In the genomic region with DNA sequence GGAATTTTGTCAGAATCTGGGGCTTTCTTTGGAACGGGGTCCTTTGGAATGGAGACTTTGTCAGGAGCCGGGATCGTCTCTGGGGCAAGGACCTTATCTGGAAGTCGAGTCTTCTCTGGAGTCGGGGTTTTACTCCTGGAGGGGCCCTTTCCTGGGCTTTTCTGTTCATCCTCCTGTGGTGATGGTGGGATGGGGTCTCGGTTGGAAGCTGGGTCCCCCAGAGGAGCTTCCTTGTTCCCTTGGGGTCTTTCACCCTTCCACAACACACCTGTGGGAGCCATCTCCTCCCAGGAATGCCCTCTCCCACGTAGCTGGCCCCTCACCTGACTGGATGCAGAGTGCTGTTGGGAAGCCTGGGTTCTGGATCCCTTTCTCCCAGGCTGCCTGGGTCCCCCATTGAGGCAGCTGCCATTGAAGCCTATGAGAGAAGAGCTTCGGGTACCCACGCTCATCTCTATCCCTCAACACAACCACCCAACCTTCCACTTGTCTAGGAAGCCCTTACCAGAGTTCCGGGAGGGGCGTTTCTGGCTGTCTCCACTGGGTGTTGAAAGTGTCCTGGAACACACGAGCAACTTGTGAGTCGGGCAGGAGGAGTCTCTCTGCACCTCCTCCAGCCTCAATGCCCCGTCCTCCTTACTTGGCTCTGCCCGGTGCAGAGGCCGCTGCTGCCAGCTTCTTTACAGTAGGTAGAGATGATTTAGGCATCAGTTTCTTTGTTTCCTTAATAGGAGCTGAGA, we compare ENCODE assay signal across 23 mouse cellular contexts. TPM values are rescaled to one million over a fixed set of nuclear protein-coding genes. Genes with fewer than 3 reads are reported as not detected.
DNase-seq lines count a peak whose midpoint lies in the region; ATAC-seq and TF ChIP-seq lines count a peak whose summit lies in the region.
"Had no signal": no experiment of that assay in that cellular context is flagged by ENCODE, and none has a peak within 500 bp of the region (broad histone marks: within the 10 kb centered on the region; RNA-seq: fewer than 3 reads in every experiment).

No protein-coding gene starts in this region.

- ATAC-seq in forebrain, embryonic 11.5 days (replicated peaks; ENCODE audit: low FRiP score), result no peak
- ATAC-seq in forebrain, postnatal 0 days, result no peak
- ATAC-seq in embryonic facial prominence, embryonic 12.5 days (ENCODE audit: insufficient number of reproducible peaks, insufficient read depth, low FRiP score, low TSS enrichment), result no peak
- ATAC-seq in limb, embryonic 13.5 days (ENCODE audit: low FRiP score, low read depth), result no peak
- ATAC-seq in hindbrain, postnatal 0 days, result no peak
- no peak for ATAC-seq in intestine, embryonic 16.5 days
- ATAC-seq: activated CD4-positive, CD25-positive, alpha-beta regulatory T cell, adult 4 months; forebrain, embryonic 14.5 days; inflammation-experienced regulatory T-cells, adult 6 months had no signal

- TF ChIP-seq CTCF in forebrain, postnatal 0 days (IDR thresholded peaks at IDR 0.05; ENCODE audit: low read depth), result no peak
- no peak for TF ChIP-seq CTCF in hindbrain, postnatal 0 days (IDR thresholded peaks at IDR 0.05; ENCODE audit: low read depth)

- H3K4me3 ChIP-seq in forebrain, embryonic 11.5 days (ENCODE audit: low read depth, low read length), result no peak overlapping the region
- no peak overlapping the region for H3K4me3 ChIP-seq in forebrain, postnatal 0 days (ENCODE audit: low read depth, low read length)
- H3K4me3 ChIP-seq in embryonic facial prominence, embryonic 12.5 days, result no peak overlapping the region
- H3K4me3 ChIP-seq in limb, embryonic 13.5 days, result peak overlapping the region; percentile 79; the same call in 1 of the 2 replicates
- no peak overlapping the region for H3K4me3 ChIP-seq in hindbrain, postnatal 0 days (ENCODE audit: low read length)
- no peak overlapping the region for H3K4me3 ChIP-seq in intestine, embryonic 16.5 days (ENCODE audit: low read length)
- H3K4me3 ChIP-seq: erythroblast, embryonic 14.5 days; heart, adult 2 months had no signal

- H3K9ac ChIP-seq in forebrain, embryonic 11.5 days (ENCODE audit: low read length), result no peak overlapping the region
- H3K9ac ChIP-seq in forebrain, postnatal 0 days, result no peak overlapping the region
- 0 out of 2 replicates have a peak overlapping the region, but pooled peaks have one; percentile 11 for H3K9ac ChIP-seq in embryonic facial prominence, embryonic 12.5 days
- peak overlapping the region; percentile 90; the same call in 1 of the 2 replicates for H3K9ac ChIP-seq in limb, embryonic 13.5 days
- no peak overlapping the region for H3K9ac ChIP-seq in hindbrain, postnatal 0 days (replicated peaks; ENCODE audit: low read length)
- H3K9ac ChIP-seq in intestine, embryonic 16.5 days (ENCODE audit: low read depth, low read length), result no peak overlapping the region

- H3K4me2 ChIP-seq in forebrain, embryonic 11.5 days (ENCODE audit: low read depth, low read length, severe bottlenecking), result no peak overlapping the region
- no peak overlapping the region for H3K4me2 ChIP-seq in forebrain, postnatal 0 days (ENCODE audit: low read depth)
- H3K4me2 ChIP-seq in embryonic facial prominence, embryonic 12.5 days (replicated peaks), result no peak overlapping the region
- H3K4me2 ChIP-seq in limb, embryonic 13.5 days (replicated peaks), result peak overlapping the region; percentile 99
- H3K4me2 ChIP-seq in hindbrain, postnatal 0 days (ENCODE audit: low read depth, low read length), result no peak overlapping the region
- H3K4me2 ChIP-seq in intestine, embryonic 16.5 days (ENCODE audit: low read depth, low read length), result no peak overlapping the region
- H3K4me2 ChIP-seq: midbrain, embryonic 11.5 days had no signal

- WGBS in forebrain, embryonic 11.5 days, result 84% methylated on average over 16 of the region's 16 CpGs
- WGBS in forebrain, postnatal 0 days, result 84% methylated on average over 16 of the region's 16 CpGs
- 81% methylated on average over 16 of the region's 16 CpGs for WGBS in embryonic facial prominence, embryonic 12.5 days
- 87% methylated on average over 16 of the region's 16 CpGs for WGBS in limb, embryonic 13.5 days
- WGBS in hindbrain, postnatal 0 days, result 85% methylated on average over 16 of the region's 16 CpGs
- 84% methylated on average over 16 of the region's 16 CpGs for WGBS in intestine, embryonic 16.5 days

- no peaks in the 10 kb centered on the region for H3K36me3 ChIP-seq in forebrain, embryonic 11.5 days (ENCODE audit: control insufficient read depth, insufficient read depth, low read length)
- no peaks in the 10 kb centered on the region for H3K36me3 ChIP-seq in forebrain, postnatal 0 days (ENCODE audit: insufficient read depth)
- 0 out of 2 replicates have a peak, but pooled peaks cover 7% of the 10 kb centered on the region for H3K36me3 ChIP-seq in embryonic facial prominence, embryonic 12.5 days
- H3K36me3 ChIP-seq in limb, embryonic 13.5 days, result peaks cover 36% of the 10 kb centered on the region
- H3K36me3 ChIP-seq in hindbrain, postnatal 0 days (ENCODE audit: insufficient read depth, low read length), result no peaks in the 10 kb centered on the region
- H3K36me3 ChIP-seq in intestine, embryonic 16.5 days (ENCODE audit: control insufficient read depth, insufficient read depth, low read length), result peaks cover 2% of the 10 kb centered on the region; the same call in 1 of the 2 replicates

- peaks cover 28% of the 10 kb centered on the region for H3K27me3 ChIP-seq in forebrain, embryonic 11.5 days (ENCODE audit: control insufficient read depth, insufficient read depth, low read length)
- H3K27me3 ChIP-seq in forebrain, postnatal 0 days (ENCODE audit: insufficient read depth, low read length), result peaks cover 30% of the 10 kb centered on the region
- no peaks in the 10 kb centered on the region for H3K27me3 ChIP-seq in embryonic facial prominence, embryonic 12.5 days
- H3K27me3 ChIP-seq in limb, embryonic 13.5 days, result no peaks in the 10 kb centered on the region
- no peaks in the 10 kb centered on the region for H3K27me3 ChIP-seq in hindbrain, postnatal 0 days (ENCODE audit: insufficient read depth, low read length)
- H3K27me3 ChIP-seq in intestine, embryonic 16.5 days (replicated peaks; ENCODE audit: control insufficient read depth, insufficient read depth, low read length), result no peaks in the 10 kb centered on the region

- peak; percentile 45 for DNase-seq in forebrain, embryonic 11.5 days (ENCODE audit: low spot score)
- DNase-seq in forebrain, postnatal 0 days, result no peak
- peak; percentile 19 for DNase-seq in kidney, postnatal 10 days
- DNase-seq in kidney, adult 18-20 months, result no peak
- DNase-seq in hindbrain, postnatal 0 days (ENCODE audit: low spot score), result no peak
- DNase-seq: adrenal gland, postnatal 14 days; cerebellum, adult 11-12 months; cerebellum, postnatal 14 days; gastrocnemius, postnatal 14 days; heart, adult 2 months; layer of hippocampus, adult 9-11 months; lung, adult 18-20 months; thymus, postnatal 14 days had no signal

- H3K9me3 ChIP-seq in forebrain, embryonic 11.5 days (ENCODE audit: control insufficient read depth, low read length), result no peaks in the 10 kb centered on the region
- no peaks in the 10 kb centered on the region for H3K9me3 ChIP-seq in forebrain, postnatal 0 days (ENCODE audit: low read length)
- no peaks in the 10 kb centered on the region for H3K9me3 ChIP-seq in embryonic facial prominence, embryonic 12.5 days
- H3K9me3 ChIP-seq in limb, embryonic 13.5 days, result no peaks in the 10 kb centered on the region; the same call in 1 of the 2 replicates
- no peaks in the 10 kb centered on the region for H3K9me3 ChIP-seq in hindbrain, postnatal 0 days (ENCODE audit: low read length)
- no peaks in the 10 kb centered on the region for H3K9me3 ChIP-seq in intestine, embryonic 16.5 days (ENCODE audit: control insufficient read depth, low read length)

- peaks cover 7% of the 10 kb centered on the region for H3K4me1 ChIP-seq in forebrain, embryonic 11.5 days (replicated peaks; ENCODE audit: control insufficient read depth, insufficient read depth, low read length)
- peaks cover 2% of the 10 kb centered on the region; the same call in 1 of the 2 replicates for H3K4me1 ChIP-seq in forebrain, postnatal 0 days (ENCODE audit: insufficient read depth)
- peaks cover 46% of the 10 kb centered on the region for H3K4me1 ChIP-seq in embryonic facial prominence, embryonic 12.5 days
- peaks cover 67% of the 10 kb centered on the region for H3K4me1 ChIP-seq in limb, embryonic 13.5 days
- H3K4me1 ChIP-seq in hindbrain, postnatal 0 days (ENCODE audit: insufficient read depth, low read length), result peaks cover 3% of the 10 kb centered on the region; the same call in 1 of the 2 replicates
- H3K4me1 ChIP-seq in intestine, embryonic 16.5 days (ENCODE audit: control insufficient read depth, insufficient read depth, low read length), result peaks cover 45% of the 10 kb centered on the region

- H3K27ac ChIP-seq in forebrain, embryonic 11.5 days (ENCODE audit: low read depth, low read length), result no peak overlapping the region
- no peak overlapping the region for H3K27ac ChIP-seq in forebrain, postnatal 0 days (ENCODE audit: low read depth, low read length)
- H3K27ac ChIP-seq in embryonic facial prominence, embryonic 12.5 days, result peak overlapping the region; percentile 95; the same call in 1 of the 2 replicates
- peak overlapping the region; percentile 96; the same call in 1 of the 2 replicates for H3K27ac ChIP-seq in limb, embryonic 13.5 days
- H3K27ac ChIP-seq in hindbrain, postnatal 0 days, result no peak overlapping the region
- no peak overlapping the region for H3K27ac ChIP-seq in intestine, embryonic 16.5 days (ENCODE audit: low read length)
- H3K27ac ChIP-seq: macrophage had no signal

RNA-seq across cellular contexts. Expression of a gene that starts 4.3 kb away (rescaled TPM):
- 18.6 and 19.0 TPM in 2 replicates for polyA plus RNA-seq in forebrain, embryonic 11.5 days (2014; fragmentation: Nextera tagmentation; extraction: Ambion mirVana)
- total RNA-seq in forebrain, postnatal 0 days (2014; rRNA removed), result 12.9 and 14.4 TPM in 2 replicates
- 10.6 and 12.6 TPM in 2 replicates for polyA plus RNA-seq in forebrain, postnatal 0 days (2015; fragmentation: Nextera tagmentation; extraction: Ambion mirVana)
- polyA plus RNA-seq in embryonic facial prominence, embryonic 12.5 days (2016; fragmentation: Nextera tagmentation; extraction: Ambion mirVana), result 68.9 and 69.4 TPM in 2 replicates
- 74.5 and 77.5 TPM in 2 replicates for polyA plus RNA-seq in limb, embryonic 13.5 days (2015; fragmentation: Nextera tagmentation; extraction: Ambion mirVana)
- 24.9 and 25.6 TPM in 2 replicates for total RNA-seq in hindbrain, postnatal 0 days (2014; rRNA removed)
- 11.6 and 12.3 TPM in 2 replicates for polyA plus RNA-seq in hindbrain, postnatal 0 days (2015; fragmentation: Nextera tagmentation; extraction: Ambion mirVana)
- polyA plus RNA-seq in intestine, embryonic 16.5 days (2015; fragmentation: Nextera tagmentation; extraction: Ambion mirVana), result 34.7 and 35.4 TPM in 2 replicates

RNA-seq across cellular contexts. Expression of a gene that starts 11.4 kb away (rescaled TPM):
- polyA plus RNA-seq in forebrain, embryonic 11.5 days (2014; fragmentation: Nextera tagmentation; extraction: Ambion mirVana), result 1.6 TPM in 2 replicates
- total RNA-seq in forebrain, postnatal 0 days (2014; rRNA removed), result 1.0 and 2.1 TPM in 2 replicates
- polyA plus RNA-seq in forebrain, postnatal 0 days (2015; fragmentation: Nextera tagmentation; extraction: Ambion mirVana), result 1.4 and 1.7 TPM in 2 replicates
- polyA plus RNA-seq in embryonic facial prominence, embryonic 12.5 days (2016; fragmentation: Nextera tagmentation; extraction: Ambion mirVana), result 7.0 and 8.4 TPM in 2 replicates
- polyA plus RNA-seq in limb, embryonic 13.5 days (2015; fragmentation: Nextera tagmentation; extraction: Ambion mirVana), result 9.3 and 10.5 TPM in 2 replicates
- total RNA-seq in hindbrain, postnatal 0 days (2014; rRNA removed), result 0.63 and 1.2 TPM in 2 replicates
- 2.2 and 2.6 TPM in 2 replicates for polyA plus RNA-seq in hindbrain, postnatal 0 days (2015; fragmentation: Nextera tagmentation; extraction: Ambion mirVana)
- polyA plus RNA-seq in intestine, embryonic 16.5 days (2015; fragmentation: Nextera tagmentation; extraction: Ambion mirVana), result 13.2 and 13.9 TPM in 2 replicates
- total RNA-seq: monocyte, adult 5-6 weeks had no signal

RNA-seq across cellular contexts. Expression of a gene that starts 48.1 kb away (rescaled TPM):
- polyA plus RNA-seq in forebrain, embryonic 11.5 days (2014; fragmentation: Nextera tagmentation; extraction: Ambion mirVana), result 37.4 and 37.5 TPM in 2 replicates
- 11.7 and 19.6 TPM in 2 replicates for total RNA-seq in forebrain, postnatal 0 days (2014; rRNA removed)
- polyA plus RNA-seq in forebrain, postnatal 0 days (2015; fragmentation: Nextera tagmentation; extraction: Ambion mirVana), result 13.3 and 14.9 TPM in 2 replicates
- polyA plus RNA-seq in embryonic facial prominence, embryonic 12.5 days (2016; fragmentation: Nextera tagmentation; extraction: Ambion mirVana), result 45.7 and 48.0 TPM in 2 replicates
- 38.7 and 39.0 TPM in 2 replicates for polyA plus RNA-seq in limb, embryonic 13.5 days (2015; fragmentation: Nextera tagmentation; extraction: Ambion mirVana)
- 19.9 and 23.3 TPM in 2 replicates for total RNA-seq in hindbrain, postnatal 0 days (2014; rRNA removed)
- 17.6 and 19.7 TPM in 2 replicates for polyA plus RNA-seq in hindbrain, postnatal 0 days (2015; fragmentation: Nextera tagmentation; extraction: Ambion mirVana)
- polyA plus RNA-seq in intestine, embryonic 16.5 days (2015; fragmentation: Nextera tagmentation; extraction: Ambion mirVana), result 26.1 and 28.5 TPM in 2 replicates

RNA-seq across cellular contexts. Expression of a gene that starts 50.7 kb away (rescaled TPM):
- polyA plus RNA-seq in forebrain, embryonic 11.5 days (2014; fragmentation: Nextera tagmentation; extraction: Ambion mirVana), result 251 and 263 TPM in 2 replicates
- 113 and 165 TPM in 2 replicates for total RNA-seq in forebrain, postnatal 0 days (2014; rRNA removed)
- polyA plus RNA-seq in forebrain, postnatal 0 days (2015; fragmentation: Nextera tagmentation; extraction: Ambion mirVana), result 92.4 and 111 TPM in 2 replicates
- 298 and 302 TPM in 2 replicates for polyA plus RNA-seq in embryonic facial prominence, embryonic 12.5 days (2016; fragmentation: Nextera tagmentation; extraction: Ambion mirVana)
- 251 and 256 TPM in 2 replicates for polyA plus RNA-seq in limb, embryonic 13.5 days (2015; fragmentation: Nextera tagmentation; extraction: Ambion mirVana)
- total RNA-seq in hindbrain, postnatal 0 days (2014; rRNA removed), result 85.7 and 128 TPM in 2 replicates
- polyA plus RNA-seq in hindbrain, postnatal 0 days (2015; fragmentation: Nextera tagmentation; extraction: Ambion mirVana), result 108 and 123 TPM in 2 replicates
- polyA plus RNA-seq in intestine, embryonic 16.5 days (2015; fragmentation: Nextera tagmentation; extraction: Ambion mirVana), result 132 and 141 TPM in 2 replicates

RNA-seq across cellular contexts. Expression of a gene that starts 55.4 kb away (rescaled TPM):
- 43.0 and 44.4 TPM in 2 replicates for polyA plus RNA-seq in forebrain, embryonic 11.5 days (2014; fragmentation: Nextera tagmentation; extraction: Ambion mirVana)
- 36.1 and 37.1 TPM in 2 replicates for total RNA-seq in forebrain, postnatal 0 days (2014; rRNA removed)
- polyA plus RNA-seq in forebrain, postnatal 0 days (2015; fragmentation: Nextera tagmentation; extraction: Ambion mirVana), result 54.5 and 59.5 TPM in 2 replicates
- 42.8 and 45.3 TPM in 2 replicates for polyA plus RNA-seq in embryonic facial prominence, embryonic 12.5 days (2016; fragmentation: Nextera tagmentation; extraction: Ambion mirVana)
- polyA plus RNA-seq in limb, embryonic 13.5 days (2015; fragmentation: Nextera tagmentation; extraction: Ambion mirVana), result 44.7 and 46.3 TPM in 2 replicates
- 25.1 and 54.7 TPM in 2 replicates for total RNA-seq in hindbrain, postnatal 0 days (2014; rRNA removed)
- 42.8 and 42.9 TPM in 2 replicates for polyA plus RNA-seq in hindbrain, postnatal 0 days (2015; fragmentation: Nextera tagmentation; extraction: Ambion mirVana)
- polyA plus RNA-seq in intestine, embryonic 16.5 days (2015; fragmentation: Nextera tagmentation; extraction: Ambion mirVana), result 54.8 and 57.5 TPM in 2 replicates

Comparison
In these comparisons a context has a peak if more than half of its experiments do, and no peak if none do; other contexts are left out.
1. DNase-seq: peak in forebrain, embryonic 11.5 days (single experiment) and kidney, postnatal 10 days (single experiment); none in forebrain, postnatal 0 days (single experiment), kidney, adult 18-20 months (single experiment) and hindbrain, postnatal 0 days (single experiment).
2. H3K27ac ChIP-seq: peak in embryonic facial prominence, embryonic 12.5 days (single experiment) and limb, embryonic 13.5 days (single experiment); none in forebrain, embryonic 11.5 days (single experiment), forebrain, postnatal 0 days (single experiment), hindbrain, postnatal 0 days (single experiment) and intestine, embryonic 16.5 days (single experiment).
3. H3K9ac ChIP-seq: peak in embryonic facial prominence, embryonic 12.5 days (single experiment) and limb, embryonic 13.5 days (single experiment); none in forebrain, embryonic 11.5 days (single experiment), forebrain, postnatal 0 days (single experiment), hindbrain, postnatal 0 days (single experiment) and intestine, embryonic 16.5 days (single experiment).